Mouse (Mus musculus) skeletal muscle tissue, adult 2 months (tissue): ENCODE data around the gene Camkmt.

ENCODE experiments used
- DNase-seq: peaks from one replicate; pipeline ENCODE4 v3.0.0-alpha.2; 2012; ENCODE audit warnings: low read depth, low spot score

The Camkmt gene

GRCm38 (mm10) chr17:85090120-85091099 lies at the start of gene Camkmt, which contains the start of gene Prepl:
Camkmt (plus strand) TSS chr17:85090552.
Prepl (minus strand) TSS chr17:85090241.
- peak; percentile 96 for DNase-seq

GRCm38 (mm10) chr17:85040913-85041312 lies 49.4 kb upstream of the Camkmt start:
- no peak for DNase-seq

- no peak for DNase-seq
Observed at GRCm38 (mm10) chr17:85042419-85042818, 47.9 kb upstream of the Camkmt start.

GRCm38 (mm10) chr17:85043404-85043816 lies 46.9 kb upstream of the Camkmt start:
- DNase-seq: no peak

- DNase-seq: no peak
Observed at GRCm38 (mm10) chr17:85044466-85044865, 45.9 kb upstream of the Camkmt start.

- DNase-seq: no peak
Observed at GRCm38 (mm10) chr17:85045160-85045559, 45.2 kb upstream of the Camkmt start.

- DNase-seq: no peak
Observed at GRCm38 (mm10) chr17:85048379-85048778, 42.0 kb upstream of the Camkmt start.

GRCm38 (mm10) chr17:85058276-85058675 lies 32.1 kb upstream of the Camkmt start:
- no peak for DNase-seq

GRCm38 (mm10) chr17:85059136-85059535 lies 31.2 kb upstream of the Camkmt start:
- DNase-seq: no peak

- DNase-seq: no peak
Observed at GRCm38 (mm10) chr17:85063560-85063959, 26.8 kb upstream of the Camkmt start.

- no peak for DNase-seq
Observed at GRCm38 (mm10) chr17:85067331-85067730, 23.0 kb upstream of the Camkmt start.

- no peak for DNase-seq
Observed at GRCm38 (mm10) chr17:85070658-85071057, 19.7 kb upstream of the Camkmt start.

GRCm38 (mm10) chr17:85071088-85071775 lies 19.1 kb upstream of the Camkmt start:
- DNase-seq: no peak

- DNase-seq: no peak
Observed at GRCm38 (mm10) chr17:85072383-85072782, 18.0 kb upstream of the Camkmt start.

GRCm38 (mm10) chr17:85073214-85073613 lies 17.1 kb upstream of the Camkmt start:
- no peak for DNase-seq

GRCm38 (mm10) chr17:85074083-85074482 lies 16.3 kb upstream of the Camkmt start:
- DNase-seq: no peak

GRCm38 (mm10) chr17:85079276-85079675 lies 11.1 kb upstream of the Camkmt start:
- DNase-seq: no peak

- no peak for DNase-seq
Observed at GRCm38 (mm10) chr17:85080781-85081180, 9.6 kb upstream of the Camkmt start.

GRCm38 (mm10) chr17:85085335-85085734 lies 5.0 kb upstream of the Camkmt start:
- DNase-seq: no peak

GRCm38 (mm10) chr17:85086501-85086900 lies 3.9 kb upstream of the Camkmt start:
- DNase-seq: peak; percentile 81

- DNase-seq: peak; percentile 84
Observed at GRCm38 (mm10) chr17:85087591-85087990, 2.8 kb upstream of the Camkmt start.

- no peak for DNase-seq
Observed at GRCm38 (mm10) chr17:85088401-85088800, 2.0 kb upstream of the Camkmt start.
